8 mouse cellular contexts compared by ENCODE assay signal in the genomic region with DNA sequence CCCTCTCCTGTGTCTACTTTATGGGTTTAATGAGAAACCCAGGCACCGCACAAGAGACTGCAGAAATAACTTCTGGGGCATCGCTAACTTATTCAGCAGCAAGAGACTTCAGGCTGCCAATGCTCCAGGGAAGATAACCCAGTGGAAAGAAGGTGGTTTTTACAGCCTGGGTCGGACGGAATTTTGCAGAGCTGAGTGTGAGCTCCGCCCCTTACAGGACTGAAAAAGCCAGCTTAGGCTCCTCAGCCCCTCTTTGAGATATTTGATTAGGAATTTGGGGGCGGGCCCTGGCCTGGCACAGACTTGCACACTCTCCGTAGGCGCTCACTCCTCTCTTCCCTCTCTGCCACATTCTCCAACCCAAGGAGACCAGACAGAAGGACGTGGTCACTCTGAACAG. TPM values are rescaled to one million over a fixed set of nuclear protein-coding genes. Genes with fewer than 3 reads are reported as not detected.
DNase-seq lines count a peak whose midpoint lies in the region; ATAC-seq and TF ChIP-seq lines count a peak whose summit lies in the region.

A gene (plus strand): TSS at position 83 of the 400 bp plus-strand sequence.

- no peaks in the 10 kb centered on the region for H3K9me3 ChIP-seq in forebrain, postnatal 0 days (ENCODE audit: low read length)
- no peaks in the 10 kb centered on the region for H3K9me3 ChIP-seq in forebrain, embryonic 12.5 days
- no peaks in the 10 kb centered on the region for H3K9me3 ChIP-seq in midbrain, postnatal 0 days (ENCODE audit: low read length)
- no peaks in the 10 kb centered on the region for H3K9me3 ChIP-seq in midbrain, embryonic 14.5 days (ENCODE audit: control insufficient read depth, low read length)
- H3K9me3 ChIP-seq in stomach, embryonic 15.5 days: no peaks in the 10 kb centered on the region
- no peaks in the 10 kb centered on the region for H3K9me3 ChIP-seq in forebrain, embryonic 15.5 days

- H3K36me3 ChIP-seq in forebrain, postnatal 0 days (ENCODE audit: insufficient read depth): no peaks in the 10 kb centered on the region
- H3K36me3 ChIP-seq in forebrain, embryonic 12.5 days (replicated peaks): no peaks in the 10 kb centered on the region
- H3K36me3 ChIP-seq in midbrain, postnatal 0 days (ENCODE audit: insufficient read depth, low read length): no peaks in the 10 kb centered on the region
- no peaks in the 10 kb centered on the region for H3K36me3 ChIP-seq in midbrain, embryonic 14.5 days (ENCODE audit: control insufficient read depth, insufficient read depth, low read length)
- no peaks in the 10 kb centered on the region for H3K36me3 ChIP-seq in stomach, embryonic 15.5 days
- no peaks in the 10 kb centered on the region for H3K36me3 ChIP-seq in forebrain, embryonic 15.5 days

- no peaks in the 10 kb centered on the region for H3K27me3 ChIP-seq in forebrain, postnatal 0 days (ENCODE audit: insufficient read depth, low read length)
- no peaks in the 10 kb centered on the region for H3K27me3 ChIP-seq in forebrain, embryonic 12.5 days
- H3K27me3 ChIP-seq in midbrain, postnatal 0 days (ENCODE audit: insufficient read depth, low read length): no peaks in the 10 kb centered on the region
- H3K27me3 ChIP-seq in midbrain, embryonic 14.5 days (ENCODE audit: control insufficient read depth, insufficient read depth, low read length): no peaks in the 10 kb centered on the region
- no peaks in the 10 kb centered on the region for H3K27me3 ChIP-seq in stomach, embryonic 15.5 days (replicated peaks)
- H3K27me3 ChIP-seq in forebrain, embryonic 15.5 days: no peaks in the 10 kb centered on the region

- H3K4me1 ChIP-seq in forebrain, postnatal 0 days (ENCODE audit: insufficient read depth): no peaks in the 10 kb centered on the region
- H3K4me1 ChIP-seq in forebrain, embryonic 12.5 days: peaks cover 8% of the 10 kb centered on the region
- H3K4me1 ChIP-seq in midbrain, postnatal 0 days (ENCODE audit: insufficient read depth, low read length): no peaks in the 10 kb centered on the region
- no peaks in the 10 kb centered on the region for H3K4me1 ChIP-seq in midbrain, embryonic 14.5 days (ENCODE audit: control insufficient read depth, insufficient read depth, low read length)
- H3K4me1 ChIP-seq in stomach, embryonic 15.5 days: peaks cover 10% of the 10 kb centered on the region; the same call in 1 of the 2 replicates
- 0 out of 2 replicates have a peak, but pooled peaks cover 5% of the 10 kb centered on the region for H3K4me1 ChIP-seq in forebrain, embryonic 15.5 days

- H3K4me3 ChIP-seq in forebrain, postnatal 0 days (ENCODE audit: low read depth, low read length): no peak within 1 kb of the TSS
- H3K4me3 ChIP-seq in forebrain, embryonic 12.5 days (replicated peaks): no peak within 1 kb of the TSS
- no peak within 1 kb of the TSS for H3K4me3 ChIP-seq in midbrain, postnatal 0 days (ENCODE audit: low read depth, low read length)
- H3K4me3 ChIP-seq in midbrain, embryonic 14.5 days (replicated peaks; ENCODE audit: low read depth, low read length): no peak within 1 kb of the TSS
- H3K4me3 ChIP-seq in stomach, embryonic 15.5 days (replicated peaks): no peak within 1 kb of the TSS
- H3K4me3 ChIP-seq in forebrain, embryonic 15.5 days: no peak within 1 kb of the TSS

- no peak within 1 kb of the TSS for H3K4me2 ChIP-seq in forebrain, postnatal 0 days (ENCODE audit: low read depth)
- no peak within 1 kb of the TSS for H3K4me2 ChIP-seq in forebrain, embryonic 12.5 days
- no peak within 1 kb of the TSS for H3K4me2 ChIP-seq in midbrain, postnatal 0 days (ENCODE audit: low read depth, low read length, poor library complexity, severe bottlenecking)
- no peak within 1 kb of the TSS for H3K4me2 ChIP-seq in midbrain, embryonic 14.5 days (ENCODE audit: low read length)
- peak within 1 kb of the TSS; percentile 3 for H3K4me2 ChIP-seq in stomach, embryonic 15.5 days
- H3K4me2 ChIP-seq in forebrain, embryonic 15.5 days (replicated peaks): no peak within 1 kb of the TSS

- DNase-seq in forebrain, postnatal 0 days: no peak
- DNase-seq in midbrain, postnatal 0 days (ENCODE audit: low spot score): no peak
- no peak for DNase-seq in midbrain, embryonic 14.5 days
- peak; percentile 46 to 61 for DNase-seq in kidney, postnatal 4 days
- no peak for DNase-seq in spleen, adult 18-20 months

- no peak within 1 kb of the TSS for H3K9ac ChIP-seq in forebrain, postnatal 0 days
- no peak within 1 kb of the TSS for H3K9ac ChIP-seq in forebrain, embryonic 12.5 days
- no peak within 1 kb of the TSS for H3K9ac ChIP-seq in midbrain, postnatal 0 days (replicated peaks; ENCODE audit: low read length, poor library complexity, severe bottlenecking)
- no peak within 1 kb of the TSS for H3K9ac ChIP-seq in midbrain, embryonic 14.5 days (replicated peaks; ENCODE audit: low read length)
- no peak within 1 kb of the TSS for H3K9ac ChIP-seq in stomach, embryonic 15.5 days
- H3K9ac ChIP-seq in forebrain, embryonic 15.5 days (replicated peaks): no peak within 1 kb of the TSS

- 30% methylated on average over 9 of the region's 9 CpGs for WGBS in forebrain, postnatal 0 days
- 45% methylated on average over 9 of the region's 9 CpGs for WGBS in forebrain, embryonic 12.5 days
- WGBS in midbrain, postnatal 0 days: 51% methylated on average over 9 of the region's 9 CpGs
- 55% methylated on average over 9 of the region's 9 CpGs for WGBS in midbrain, embryonic 14.5 days
- WGBS in stomach, embryonic 15.5 days: 22% methylated on average over 9 of the region's 9 CpGs
- WGBS in forebrain, embryonic 15.5 days: 35% methylated on average over 9 of the region's 9 CpGs

- TF ChIP-seq CTCF in forebrain, postnatal 0 days (IDR thresholded peaks at IDR 0.05; ENCODE audit: low read depth): no peak
- no peak for TF ChIP-seq CTCF in midbrain, postnatal 0 days (IDR thresholded peaks at IDR 0.05)

- H3K27ac ChIP-seq in forebrain, postnatal 0 days (ENCODE audit: low read depth, low read length): no peak within 1 kb of the TSS
- no peak within 1 kb of the TSS for H3K27ac ChIP-seq in forebrain, embryonic 12.5 days
- no peak within 1 kb of the TSS for H3K27ac ChIP-seq in midbrain, postnatal 0 days (ENCODE audit: low read depth, low read length)
- H3K27ac ChIP-seq in midbrain, embryonic 14.5 days (replicated peaks; ENCODE audit: low read depth, low read length): no peak within 1 kb of the TSS
- H3K27ac ChIP-seq in stomach, embryonic 15.5 days: no peak within 1 kb of the TSS
- no peak within 1 kb of the TSS for H3K27ac ChIP-seq in forebrain, embryonic 15.5 days (replicated peaks)

- no peak for ATAC-seq in forebrain, postnatal 0 days
- no peak for ATAC-seq in forebrain, embryonic 12.5 days (ENCODE audit: low FRiP score)
- no peak for ATAC-seq in midbrain, postnatal 0 days (ENCODE audit: low FRiP score)
- no peak for ATAC-seq in midbrain, embryonic 14.5 days (ENCODE audit: low FRiP score, low TSS enrichment)
- ATAC-seq in stomach, embryonic 15.5 days (ENCODE audit: insufficient read depth, low FRiP score, low read depth): no peak
- ATAC-seq in forebrain, embryonic 15.5 days (replicated peaks): no peak

RNA-seq across cellular contexts. Expression of the gene that starts here (rescaled TPM):
- 7.0 and 14.2 TPM in 2 replicates for total RNA-seq in forebrain, postnatal 0 days (2014; rRNA removed)
- polyA plus RNA-seq in forebrain, postnatal 0 days (2015; fragmentation: Nextera tagmentation; extraction: Ambion mirVana): 14.7 and 19.6 TPM in 2 replicates
- polyA plus RNA-seq in forebrain, embryonic 12.5 days (2016; fragmentation: Nextera tagmentation; extraction: Ambion mirVana): 2.2 and 3.3 TPM in 2 replicates
- 17.0 and 17.1 TPM in 2 replicates for total RNA-seq in midbrain, postnatal 0 days (2014; rRNA removed)
- polyA plus RNA-seq in midbrain, postnatal 0 days (2015; fragmentation: Nextera tagmentation; extraction: Ambion mirVana): 24.8 and 26.3 TPM in 2 replicates
- 0.31 and 6.4 TPM in 2 replicates for polyA plus RNA-seq in midbrain, embryonic 14.5 days (2014; fragmentation: Nextera tagmentation; extraction: Ambion mirVana)
- polyA plus RNA-seq in stomach, embryonic 15.5 days (2015; fragmentation: Nextera tagmentation; extraction: Ambion mirVana): 9.0 and 11.1 TPM in 2 replicates
- 4.2 and 6.4 TPM in 2 replicates for polyA plus RNA-seq in forebrain, embryonic 15.5 days (2015; fragmentation: Nextera tagmentation; extraction: Ambion mirVana)

Comparison
In these comparisons a context has a peak if more than half of its experiments do, and no peak if none do; other contexts are left out.
1. DNase-seq: peak in kidney, postnatal 4 days (2 of 2); none in forebrain, postnatal 0 days (single experiment), midbrain, postnatal 0 days (single experiment), midbrain, embryonic 14.5 days (single experiment) and spleen, adult 18-20 months (0 of 2).